Mouse (Mus musculus) heart, embryonic 14.5 days (tissue): ENCODE data around the gene Nr0b2. TPM values are rescaled to one million over a fixed set of nuclear protein-coding genes. Genes with fewer than 3 reads are reported as not detected.

Experiments used
- microRNA-seq: library from miRNA; unstranded; fragments of <30 nt; microRNA quantifications from one replicate; pipeline ENCODE4, GENCODE M21; 2016
- polyA plus RNA-seq: library from polyadenylated mRNA; unstranded; fragments of >200 nt; fragmentation: Nextera tagmentation; extraction: Ambion mirVana; gene quantifications from 2 replicates; pipeline ENCODE4 v1.2.1, GENCODE M21; 2014

Gene Nr0b2
- polyA plus RNA-seq, 1 experiment from 2014 or later = 15.8 TPM

Small RNA genes within 50 kb of the gene (microRNA-seq; reads per million reads assigned to microRNA genes)
- gene Gm23158 = not detected

Other genes starting within 250 kb of the Nr0b2 start
- gene Wdtc1, start 199.9 kb upstream of the Nr0b2 start, polyA plus RNA-seq = 16.9 and 17.3 TPM in 2 replicates
- 5.6 and 6.5 TPM in 2 replicates for gene Slc9a1, start 183.7 kb upstream of the Nr0b2 start, polyA plus RNA-seq
- 0.28 and 0.61 TPM in 2 replicates for gene Tent5b, start 73.2 kb upstream of the Nr0b2 start, polyA plus RNA-seq
- gene Trnp1, start 54.8 kb upstream of the Nr0b2 start, polyA plus RNA-seq = 1.2 and 1.3 TPM in 2 replicates
- 0.20 and 0.62 TPM in 2 replicates for gene Kdf1, start 34.4 kb upstream of the Nr0b2 start, polyA plus RNA-seq
- 153 and 164 TPM in 2 replicates for gene Nudc, start 7.4 kb upstream of the Nr0b2 start, polyA plus RNA-seq
- gene Gpatch3, start 21.4 kb downstream of the Nr0b2 start, polyA plus RNA-seq = 5.4 and 6.1 TPM in 2 replicates
- gene Gpn2, start 31.0 kb downstream of the Nr0b2 start, polyA plus RNA-seq = 11.2 and 12.5 TPM in 2 replicates
- 0.40 and 1.4 TPM in 2 replicates for gene Sfn, start 48.8 kb downstream of the Nr0b2 start, polyA plus RNA-seq
- 3.4 and 4.7 TPM in 2 replicates for gene Zdhhc18, start 96.8 kb downstream of the Nr0b2 start, polyA plus RNA-seq
- 11.6 and 12.1 TPM in 2 replicates for gene Pigv, start 119.3 kb downstream of the Nr0b2 start, polyA plus RNA-seq
- 28.1 and 28.2 TPM in 2 replicates for gene Arid1a, start 203.4 kb downstream of the Nr0b2 start, polyA plus RNA-seq